18 mouse cellular contexts compared by ENCODE assay signal in genomic region chr11:74883098-74883497, GRCm38 (mm10). TPM values are rescaled to one million over a fixed set of nuclear protein-coding genes. Genes with fewer than 3 reads are reported as not detected.
DNase-seq lines count a peak whose midpoint lies in the region; ATAC-seq and TF ChIP-seq lines count a peak whose summit lies in the region.
"Had no signal": no experiment of that assay in that cellular context is flagged by ENCODE, and none has a peak within 500 bp of the region (broad histone marks: within the 10 kb centered on the region; RNA-seq: fewer than 3 reads in every experiment).

No protein-coding gene starts in this region.

- peak; percentile 49 for DNase-seq in adrenal gland, postnatal 25 days
- no peak for DNase-seq in adrenal gland, adult 18-20 months (ENCODE audit: low spot score in 2 of 2)
- DNase-seq in layer of hippocampus, adult 2 months (ENCODE audit: low spot score in 2 of 2): peak in 1 of 2 experiments; percentile 8
- DNase-seq in layer of hippocampus, postnatal 36 days: no peak
- DNase-seq in brain, adult 2 months (ENCODE audit: low read depth, low spot score): peak; percentile 92
- DNase-seq in cerebellum, adult 9-11 months: peak; percentile 79
- DNase-seq in embryo, embryonic 9.5 days (ENCODE audit: extremely low spot score): no peak
- DNase-seq in liver, embryonic 11.5 days (ENCODE audit: low spot score): no peak
- DNase-seq: heart, postnatal 10 days; kidney, adult 9 months; lung, adult 18-20 months; lung, postnatal 4 days; right cerebral cortex, postnatal 25 days had no signal

- H3K9me3 ChIP-seq in liver, embryonic 11.5 days (ENCODE audit: control insufficient read depth, low read length): no peaks in the 10 kb centered on the region
- H3K9me3 ChIP-seq: forebrain, embryonic 12.5 days; hindbrain, embryonic 15.5 days; limb, embryonic 13.5 days; midbrain, embryonic 12.5 days had no signal

- H3K27me3 ChIP-seq in liver, embryonic 11.5 days (replicated peaks; ENCODE audit: control insufficient read depth, insufficient read depth, low read length): no peaks in the 10 kb centered on the region
- H3K27me3 ChIP-seq: forebrain, embryonic 12.5 days; hindbrain, embryonic 15.5 days; limb, embryonic 13.5 days; midbrain, embryonic 12.5 days had no signal

- no peak for TF ChIP-seq CTCF in layer of hippocampus, adult 2 months (conservative IDR thresholded peaks at IDR 0.05)

- 90% methylated on average over 10 of the region's 10 CpGs for WGBS in liver, embryonic 11.5 days

- H3K4me3 ChIP-seq in layer of hippocampus, adult 2 months: no peak overlapping the region
- no peak overlapping the region for H3K4me3 ChIP-seq in liver, embryonic 11.5 days (ENCODE audit: low read depth, low read length)
- H3K4me3 ChIP-seq: forebrain, embryonic 12.5 days; hindbrain, embryonic 15.5 days; limb, embryonic 13.5 days; midbrain, embryonic 12.5 days had no signal

- H3K27ac ChIP-seq in layer of hippocampus, adult 2 months: peak overlapping the region; percentile 75
- H3K27ac ChIP-seq in liver, embryonic 11.5 days (ENCODE audit: low read depth, low read length): no peak overlapping the region
- H3K27ac ChIP-seq: forebrain, embryonic 12.5 days; hindbrain, embryonic 15.5 days; limb, embryonic 13.5 days; midbrain, embryonic 12.5 days had no signal

- H3K36me3 ChIP-seq in liver, embryonic 11.5 days (ENCODE audit: control insufficient read depth, insufficient read depth, low read length): peaks cover 5% of the 10 kb centered on the region; the same call in 1 of the 2 replicates
- H3K36me3 ChIP-seq: limb, embryonic 13.5 days had no signal

- no peaks in the 10 kb centered on the region for H3K4me1 ChIP-seq in liver, embryonic 11.5 days (replicated peaks; ENCODE audit: control insufficient read depth, insufficient read depth, low read length)
- H3K4me1 ChIP-seq: forebrain, embryonic 12.5 days; limb, embryonic 13.5 days had no signal

- no peak for ATAC-seq in liver, embryonic 11.5 days (replicated peaks; ENCODE audit: low FRiP score)
- ATAC-seq: activated CD4-positive, CD25-positive, alpha-beta regulatory T cell, adult 4 months had no signal

- no peak overlapping the region for H3K9ac ChIP-seq in liver, embryonic 11.5 days (ENCODE audit: low read depth, low read length)
- H3K9ac ChIP-seq: forebrain, embryonic 12.5 days; hindbrain, embryonic 15.5 days; limb, embryonic 13.5 days; midbrain, embryonic 12.5 days had no signal

- H3K4me2 ChIP-seq in liver, embryonic 11.5 days: no peak overlapping the region
- H3K4me2 ChIP-seq: forebrain, embryonic 12.5 days; hindbrain, embryonic 15.5 days; limb, embryonic 13.5 days; midbrain, embryonic 12.5 days had no signal

RNA-seq across cellular contexts. Expression of gene Sgsm2, which starts 13.8 kb away (rescaled TPM):
- 26.0 and 34.7 TPM in 2 replicates for total RNA-seq in adrenal gland, postnatal 25 days (2021)
- 10 to 100 TPM; 15.9 to 27.5 TPM for total RNA-seq in adrenal gland, adult 18-20 months (2021)
- total RNA-seq in layer of hippocampus, adult 2 months (2021): 10 to 100 TPM; 91.7 to 99.3 TPM
- 10 to 100 TPM; 88.1 to 89.4 TPM for total RNA-seq in layer of hippocampus, postnatal 36 days (2021)
- polyA plus RNA-seq in liver, embryonic 11.5 days (2014; fragmentation: Nextera tagmentation; extraction: Ambion mirVana): 4.2 TPM in 2 replicates

RNA-seq across cellular contexts. Expression of gene Tsr1, which starts 14.8 kb away (rescaled TPM):
- total RNA-seq in adrenal gland, postnatal 25 days (2021): 32.6 and 40.9 TPM in 2 replicates
- 10 to 100 TPM; 46.8 to 57.1 TPM for total RNA-seq in adrenal gland, adult 18-20 months (2021)
- total RNA-seq in layer of hippocampus, adult 2 months (2021): 10 to 100 TPM; 32.0 to 36.8 TPM
- total RNA-seq in layer of hippocampus, postnatal 36 days (2021): 10 to 100 TPM; 33.3 to 34.4 TPM
- polyA plus RNA-seq in liver, embryonic 11.5 days (2014; fragmentation: Nextera tagmentation; extraction: Ambion mirVana): 72.4 and 81.3 TPM in 2 replicates

RNA-seq across cellular contexts. Expression of gene Smg6, which starts 42.5 kb away (rescaled TPM):
- total RNA-seq in adrenal gland, postnatal 25 days (2021): 27.0 and 32.8 TPM in 2 replicates
- total RNA-seq in adrenal gland, adult 18-20 months (2021): 10 to 100 TPM; 17.9 to 21.4 TPM
- 10 to 100 TPM; 31.9 to 34.7 TPM for total RNA-seq in layer of hippocampus, adult 2 months (2021)
- 10 to 100 TPM; 33.7 to 34.4 TPM for total RNA-seq in layer of hippocampus, postnatal 36 days (2021)
- polyA plus RNA-seq in liver, embryonic 11.5 days (2014; fragmentation: Nextera tagmentation; extraction: Ambion mirVana): 10.7 and 12.4 TPM in 2 replicates

RNA-seq across cellular contexts. Expression of gene Srr, which starts 42.6 kb away (rescaled TPM):
- 45.8 and 64.4 TPM in 2 replicates for total RNA-seq in adrenal gland, postnatal 25 days (2021)
- total RNA-seq in adrenal gland, adult 18-20 months (2021): 10 to 100 TPM; 44.8 to 51.3 TPM
- total RNA-seq in layer of hippocampus, adult 2 months (2021): 10 to 100 TPM; 85.2 to 96.3 TPM
- 10 to 100 TPM; 95.7 to 99.8 TPM for total RNA-seq in layer of hippocampus, postnatal 36 days (2021)
- 10.0 and 10.1 TPM in 2 replicates for polyA plus RNA-seq in liver, embryonic 11.5 days (2014; fragmentation: Nextera tagmentation; extraction: Ambion mirVana)

RNA-seq across cellular contexts. Expression of gene Mnt, which starts 52.4 kb away (rescaled TPM):
- 35.5 and 37.7 TPM in 2 replicates for total RNA-seq in adrenal gland, postnatal 25 days (2021)
- total RNA-seq in adrenal gland, adult 18-20 months (2021): 10 to 100 TPM; 18.3 to 28.9 TPM
- total RNA-seq in layer of hippocampus, adult 2 months (2021): 10 to 100 TPM; 31.3 to 32.8 TPM
- 10 to 100 TPM; 28.3 to 30.5 TPM for total RNA-seq in layer of hippocampus, postnatal 36 days (2021)
- polyA plus RNA-seq in liver, embryonic 11.5 days (2014; fragmentation: Nextera tagmentation; extraction: Ambion mirVana): 3.5 and 3.9 TPM in 2 replicates

Comparison
In these comparisons a context has a peak if more than half of its experiments do, and no peak if none do; other contexts are left out.
1. DNase-seq: peak in adrenal gland, postnatal 25 days (single experiment), brain, adult 2 months (single experiment) and cerebellum, adult 9-11 months (single experiment); none in adrenal gland, adult 18-20 months (0 of 2), layer of hippocampus, postnatal 36 days (0 of 2), embryo, embryonic 9.5 days (single experiment) and liver, embryonic 11.5 days (single experiment).